Mouse (Mus musculus): ENCODE data around the gene Retsat. TPM values are rescaled to one million over a fixed set of nuclear protein-coding genes. Genes with fewer than 3 reads are reported as not detected.

The Retsat gene
- polyA plus RNA-seq, 1 experiment, result 14.9 TPM

- Histone ChIP-seq H3ac (ENCODE audit: control insufficient read depth, insufficient read length) (no peak overlapping the region), H3K27me3 (ENCODE audit: control insufficient read depth, insufficient read depth, insufficient read length) (no peaks in the 10 kb centered on the region), H3K36me3 (ENCODE audit: control insufficient read depth, insufficient read depth) (no peaks in the 10 kb centered on the region), H3K4me2 (ENCODE audit: low read depth) (no peak overlapping the region), H3K79me2 (ENCODE audit: control insufficient read depth, insufficient read depth) (peaks cover 9% of the 10 kb centered on the region), H3K4me3 (no peak overlapping the region)
- TF ChIP-seq MAX (IDR thresholded peaks at IDR 0.05; ENCODE audit: low read depth) (no peak), USF1 (IDR thresholded peaks at IDR 0.05; ENCODE audit: low read depth) (no peak), POLR2AphosphoS2 (IDR thresholded peaks at IDR 0.05; ENCODE audit: insufficient read length, low read depth) (no peak), POLR2A (IDR thresholded peaks at IDR 0.05; ENCODE audit: insufficient read length, low read depth) (no peak), SRF (IDR thresholded peaks at IDR 0.05; ENCODE audit: control insufficient read depth, insufficient read length, low read depth) (no peak), REST (IDR thresholded peaks at IDR 0.05; ENCODE audit: insufficient read depth, insufficient read length) (no peak)
Measured at GRCm38 (mm10) chr6:72647383-72647820, 49.1 kb downstream of the Retsat start.

- no peak for TF ChIP-seq CEBPB (IDR thresholded peaks at IDR 0.05; ENCODE audit: insufficient read depth, poor library complexity, severe bottlenecking)
- no peak for TF ChIP-seq TCF12 (IDR thresholded peaks at IDR 0.05; ENCODE audit: insufficient read depth, poor library complexity, severe bottlenecking)
- no peak for TF ChIP-seq POLR2A (IDR thresholded peaks at IDR 0.05; ENCODE audit: insufficient read length, low read depth)
- TF ChIP-seq USF1 (IDR thresholded peaks at IDR 0.05; ENCODE audit: low read depth), result no peak
- TF ChIP-seq TCF3 (IDR thresholded peaks at IDR 0.05; ENCODE audit: insufficient read length, low read depth), result no peak
- TF ChIP-seq SRF (IDR thresholded peaks at IDR 0.05; ENCODE audit: control insufficient read depth, insufficient read length, low read depth), result no peak
- TF ChIP-seq MYOD1 (IDR thresholded peaks at IDR 0.05; ENCODE audit: control insufficient read depth in 1 of 3, insufficient read length in 2 of 3, low read depth in 2 of 3), result no peak
- TF ChIP-seq MYOG (IDR thresholded peaks at IDR 0.05; ENCODE audit: control insufficient read depth in 1 of 3, insufficient read depth in 1 of 3, insufficient read length in 2 of 3, low read depth in 2 of 3), result no peak
- no peak for TF ChIP-seq MAX (IDR thresholded peaks at IDR 0.05; ENCODE audit: low read depth)
- no peak for TF ChIP-seq REST (IDR thresholded peaks at IDR 0.05; ENCODE audit: insufficient read depth, insufficient read length)
- no peak for TF ChIP-seq E2F4 (IDR thresholded peaks at IDR 0.05; ENCODE audit: insufficient read depth)
- TF ChIP-seq POLR2AphosphoS2 (IDR thresholded peaks at IDR 0.05; ENCODE audit: insufficient read length, low read depth), result no peak
- no peak overlapping the region for H3K4me2 ChIP-seq (ENCODE audit: low read depth)
- no peaks in the 10 kb centered on the region for H3K36me3 ChIP-seq (ENCODE audit: control insufficient read depth, insufficient read depth)
- H3K27me3 ChIP-seq (ENCODE audit: control insufficient read depth, insufficient read depth, insufficient read length), result no peaks in the 10 kb centered on the region
- peaks cover 9% of the 10 kb centered on the region for H3K79me2 ChIP-seq (ENCODE audit: control insufficient read depth, insufficient read depth)
- no peak overlapping the region for H3K4me3 ChIP-seq
- no peak overlapping the region for H3ac ChIP-seq (ENCODE audit: control insufficient read depth, insufficient read length)
Measured at GRCm38 (mm10) chr6:72648002-72648595, 49.8 kb downstream of the Retsat start.

GRCm38 (mm10) chr6:72650338-72650851 lies 52.1 kb downstream of the Retsat start:
- Histone ChIP-seq H3K27me3 (ENCODE audit: control insufficient read depth, insufficient read depth, insufficient read length) (no peaks in the 10 kb centered on the region), H3K36me3 (ENCODE audit: control insufficient read depth, insufficient read depth) (no peaks in the 10 kb centered on the region)
- TF ChIP-seq MYOG (IDR thresholded peaks at IDR 0.05; ENCODE audit: control insufficient read depth in 1 of 3, insufficient read depth in 1 of 3, insufficient read length in 2 of 3, low read depth in 2 of 3) (no peak), USF1 (IDR thresholded peaks at IDR 0.05; ENCODE audit: low read depth) (no peak), SRF (IDR thresholded peaks at IDR 0.05; ENCODE audit: control insufficient read depth, insufficient read length, low read depth) (no peak), TCF12 (IDR thresholded peaks at IDR 0.05; ENCODE audit: insufficient read depth, poor library complexity, severe bottlenecking) (no peak), POLR2A (IDR thresholded peaks at IDR 0.05; ENCODE audit: insufficient read length, low read depth) (no peak), POLR2AphosphoS2 (IDR thresholded peaks at IDR 0.05; ENCODE audit: insufficient read length, low read depth) (no peak), TCF3 (IDR thresholded peaks at IDR 0.05; ENCODE audit: insufficient read length, low read depth) (no peak), MAX (IDR thresholded peaks at IDR 0.05; ENCODE audit: low read depth) (no peak), E2F4 (IDR thresholded peaks at IDR 0.05; ENCODE audit: insufficient read depth) (no peak), REST (IDR thresholded peaks at IDR 0.05; ENCODE audit: insufficient read depth, insufficient read length) (no peak), CEBPB (IDR thresholded peaks at IDR 0.05; ENCODE audit: insufficient read depth, poor library complexity, severe bottlenecking) (no peak), MYOD1 (IDR thresholded peaks at IDR 0.05; ENCODE audit: control insufficient read depth in 1 of 3, insufficient read length in 2 of 3, low read depth in 2 of 3) (no peak)

GRCm38 (mm10) chr6:72653419-72653818 lies 55.1 kb downstream of the Retsat start:
- TF ChIP-seq TCF12 (IDR thresholded peaks at IDR 0.05; ENCODE audit: insufficient read depth, poor library complexity, severe bottlenecking) (no peak), CEBPB (IDR thresholded peaks at IDR 0.05; ENCODE audit: insufficient read depth, poor library complexity, severe bottlenecking) (peak; percentile 54; the same call in 1 of the 2 replicates)
- no peaks in the 10 kb centered on the region for H3K36me3 ChIP-seq (ENCODE audit: control insufficient read depth, insufficient read depth)
- H3K27me3 ChIP-seq (ENCODE audit: control insufficient read depth, insufficient read depth, insufficient read length), result no peaks in the 10 kb centered on the region
- H3ac ChIP-seq (ENCODE audit: control insufficient read depth, insufficient read length), result no peak overlapping the region
- peaks cover 16% of the 10 kb centered on the region for H3K79me2 ChIP-seq (ENCODE audit: control insufficient read depth, insufficient read depth)
- H3K4me2 ChIP-seq (ENCODE audit: low read depth), result peak overlapping the region; percentile 39
- no peak overlapping the region for H3K4me3 ChIP-seq

More at GRCm38 (mm10) chr6:72650338-72650851, 52.1 kb downstream of the Retsat start:
- H3ac ChIP-seq (ENCODE audit: control insufficient read depth, insufficient read length), result no peak overlapping the region
- H3K4me3 ChIP-seq, result no peak overlapping the region
- no peak overlapping the region for H3K4me2 ChIP-seq (ENCODE audit: low read depth)
- peaks cover 9% of the 10 kb centered on the region for H3K79me2 ChIP-seq (ENCODE audit: control insufficient read depth, insufficient read depth)

- H3K4me2 ChIP-seq (ENCODE audit: low read depth), result no peak overlapping the region
Measured at GRCm38 (mm10) chr6:72654355-72654754, 56.1 kb downstream of the Retsat start.

More at GRCm38 (mm10) chr6:72654355-72654754, 56.1 kb downstream of the Retsat start:
- Histone ChIP-seq H3K36me3 (ENCODE audit: control insufficient read depth, insufficient read depth) (no peaks in the 10 kb centered on the region), H3K27me3 (ENCODE audit: control insufficient read depth, insufficient read depth, insufficient read length) (no peaks in the 10 kb centered on the region), H3K4me3 (no peak overlapping the region), H3ac (ENCODE audit: control insufficient read depth, insufficient read length) (no peak overlapping the region), H3K79me2 (ENCODE audit: control insufficient read depth, insufficient read depth) (peaks cover 16% of the 10 kb centered on the region)
- no peak for TF ChIP-seq REST (IDR thresholded peaks at IDR 0.05; ENCODE audit: insufficient read depth, insufficient read length)
- no peak for TF ChIP-seq CEBPB (IDR thresholded peaks at IDR 0.05; ENCODE audit: insufficient read depth, poor library complexity, severe bottlenecking)
- TF ChIP-seq E2F4 (IDR thresholded peaks at IDR 0.05; ENCODE audit: insufficient read depth), result no peak
- no peak for TF ChIP-seq MYOD1 (IDR thresholded peaks at IDR 0.05; ENCODE audit: control insufficient read depth in 1 of 3, insufficient read length in 2 of 3, low read depth in 2 of 3)
- no peak for TF ChIP-seq TCF3 (IDR thresholded peaks at IDR 0.05; ENCODE audit: insufficient read length, low read depth)
- TF ChIP-seq MAX (IDR thresholded peaks at IDR 0.05; ENCODE audit: low read depth), result no peak
- TF ChIP-seq USF1 (IDR thresholded peaks at IDR 0.05; ENCODE audit: low read depth), result no peak
- no peak for TF ChIP-seq MYOG (IDR thresholded peaks at IDR 0.05; ENCODE audit: control insufficient read depth in 1 of 3, insufficient read depth in 1 of 3, insufficient read length in 2 of 3, low read depth in 2 of 3)
- no peak for TF ChIP-seq POLR2AphosphoS2 (IDR thresholded peaks at IDR 0.05; ENCODE audit: insufficient read length, low read depth)
- TF ChIP-seq TCF12 (IDR thresholded peaks at IDR 0.05; ENCODE audit: insufficient read depth, poor library complexity, severe bottlenecking), result no peak
- TF ChIP-seq SRF (IDR thresholded peaks at IDR 0.05; ENCODE audit: control insufficient read depth, insufficient read length, low read depth), result no peak
- no peak for TF ChIP-seq POLR2A (IDR thresholded peaks at IDR 0.05; ENCODE audit: insufficient read length, low read depth)
